Mouse (Mus musculus) lung, embryonic 14.5 days (tissue): Measurements from ENCODE around the gene C4bp. TPM values are rescaled to one million over a fixed set of nuclear protein-coding genes. Genes with fewer than 3 reads are reported as not detected.
"Not testable (repeated sequence)": the region's sequence is repeated elsewhere in the genome, so short reads cannot be mapped to it uniquely, and the experiment has no call there.

Source experiments
- ATAC-seq: fragments of 200-750 bp; cut with Nextera tagmentation; 2 replicates; pipeline ENCODE4 v1.8.0; 2017; ENCODE audit warnings: mild to moderate bottlenecking, moderate TSS enrichment, moderate library complexity; ENCODE audit not compliant: insufficient read depth
- DNase-seq: peaks from one replicate; pipeline ENCODE4 v3.0.0-alpha.2; 2015
- H3K27ac ChIP-seq: fragments of 300-500 bp; sonication (generic); 2 replicates; pipeline ENCODE4 v1.5.1; 2014; ENCODE audit warnings: low read depth, mild to moderate bottlenecking, moderate library complexity
- H3K27me3 ChIP-seq: fragments of 300-500 bp; sonication (generic); 2 replicates; pipeline ENCODE4 v1.6.1; 2014; ENCODE audit warnings: low read length, control low read depth; ENCODE audit not compliant: insufficient read depth
- H3K36me3 ChIP-seq: fragments of 300-500 bp; sonication (generic); 2 replicates; pipeline ENCODE4 v1.6.1; 2014; ENCODE audit warnings: control low read depth; ENCODE audit not compliant: insufficient read depth
- H3K4me1 ChIP-seq: fragments of 300-500 bp; sonication (generic); 2 replicates; pipeline ENCODE4 v1.6.1; 2014; ENCODE audit warnings: antibody characterized with exemption, control low read depth; ENCODE audit not compliant: insufficient read depth
- H3K4me2 ChIP-seq: fragments of 300-500 bp; sonication (generic); 2 replicates; pipeline ENCODE4 v1.6.1; 2014; ENCODE audit warnings: mild to moderate bottlenecking
- H3K4me3 ChIP-seq: fragments of 300-500 bp; sonication (generic); 2 replicates; pipeline ENCODE4 v1.5.1; 2014; ENCODE audit warnings: low read depth, low read length
- H3K9ac ChIP-seq: fragments of 300-500 bp; sonication (generic); 2 replicates; pipeline ENCODE4 v1.6.1; 2014
- H3K9me3 ChIP-seq: fragments of 300-500 bp; sonication (generic); 2 replicates; pipeline ENCODE4 v1.6.1; 2016; ENCODE audit warnings: low read depth, low read length, control low read depth
- CTCF ChIP-seq: IDR thresholded peaks from 2 replicates; pipeline ENCODE4 v1.5.1; 2016; ENCODE audit warnings: antibody characterized with exemption, low read depth
- WGBS: fragments of 180-500 bp; shearing (Covaris S2); extraction: QIAGEN DNeasy Blood & Tissue Kit; methylation state at CpG from one replicate; pipeline ENCODE4 v1.1.7; 2014; 5-methylcytosine and 5-hydroxymethylcytosine counted together
- polyA plus RNA-seq: library from polyadenylated mRNA; unstranded; fragments of >200 nt; fragmentation: Nextera tagmentation; extraction: Ambion mirVana; gene quantifications from 2 replicates; pipeline ENCODE4 v1.2.1, GENCODE M21; 2014

Gene C4bp
- polyA plus RNA-seq, 1 experiment from 2014 or later, result not detected

GRCm38 (mm10) chr1:130681656-130682413 is 20.4 kb upstream of the C4bp start:
- H3K4me3 ChIP-seq, result no peak overlapping the region
- no peak overlapping the region for H3K9ac ChIP-seq
- H3K27me3 ChIP-seq, result no peaks in the 10 kb centered on the region
- no peak overlapping the region for H3K4me2 ChIP-seq
- no peaks in the 10 kb centered on the region for H3K36me3 ChIP-seq
- 76% methylated on average over 6 of the region's 6 CpGs for WGBS
- ATAC-seq, result no peak
- H3K4me1 ChIP-seq, result no peaks in the 10 kb centered on the region
- no peaks in the 10 kb centered on the region for H3K9me3 ChIP-seq
- no peak for DNase-seq
- no peak for TF ChIP-seq CTCF
- no peak overlapping the region for H3K27ac ChIP-seq

GRCm38 (mm10) chr1:130681075-130681474 is 19.6 kb upstream of the C4bp start:
- H3K9me3 ChIP-seq, result no peaks in the 10 kb centered on the region
- H3K27me3 ChIP-seq, result no peaks in the 10 kb centered on the region
- no peak overlapping the region for H3K27ac ChIP-seq
- no peak for TF ChIP-seq CTCF
- ATAC-seq (no peak), DNase-seq (no peak)
- H3K4me3 ChIP-seq, result no peak overlapping the region
- H3K9ac ChIP-seq, result no peak overlapping the region
- H3K4me1 ChIP-seq, result no peaks in the 10 kb centered on the region
- no peaks in the 10 kb centered on the region for H3K36me3 ChIP-seq
- no peak overlapping the region for H3K4me2 ChIP-seq
- 64% methylated on average over 2 of the region's 2 CpGs for WGBS

- no peaks in the 10 kb centered on the region for H3K9me3 ChIP-seq
- H3K27me3 ChIP-seq, result no peaks in the 10 kb centered on the region
- 85% methylated on average over 2 of the region's 2 CpGs for WGBS
- no peaks in the 10 kb centered on the region for H3K36me3 ChIP-seq
- no peak for DNase-seq
- TF ChIP-seq CTCF, result no peak
- no peak for ATAC-seq
- no peak overlapping the region for H3K9ac ChIP-seq
- H3K4me1 ChIP-seq, result no peaks in the 10 kb centered on the region
- no peak overlapping the region for H3K4me2 ChIP-seq
- H3K27ac ChIP-seq, result no peak overlapping the region
- H3K4me3 ChIP-seq, result no peak overlapping the region
These were observed 17.1 kb upstream of the C4bp start for GRCm38 (mm10) chr1:130678551-130678950.

GRCm38 (mm10) chr1:130663576-130663975 is 2.1 kb upstream of the C4bp start:
- H3K9ac ChIP-seq, H3K36me3 ChIP-seq, H3K4me3 ChIP-seq, H3K9me3 ChIP-seq, H3K4me2 ChIP-seq, H3K27me3 ChIP-seq, DNase-seq, ATAC-seq, H3K4me1 ChIP-seq, H3K27ac ChIP-seq: not testable (repeated sequence)
- WGBS, result 85% methylated on average over 5 of the region's 5 CpGs

GRCm38 (mm10) chr1:130659641-130660040 is 1.8 kb downstream of the C4bp start:
- H3K9me3 ChIP-seq, DNase-seq: not testable (repeated sequence)
- WGBS, result 26% methylated on average over 5 of the region's 5 CpGs

GRCm38 (mm10) chr1:130644103-130644502 is 17.3 kb downstream of the C4bp start:
- Histone ChIP-seq H3K27ac (no peak overlapping the region), H3K4me2 (no peak overlapping the region), H3K27me3 (no peaks in the 10 kb centered on the region), H3K9me3 (no peaks in the 10 kb centered on the region), H3K4me1 (no peaks in the 10 kb centered on the region), H3K36me3 (no peaks in the 10 kb centered on the region), H3K4me3 (no peak overlapping the region), H3K9ac (no peak overlapping the region)
- ATAC-seq (no peak), DNase-seq (no peak)
- no peak for TF ChIP-seq CTCF
- WGBS, result 61% methylated on average over 4 of the region's 4 CpGs

More at GRCm38 (mm10) chr1:130659641-130660040, 1.8 kb downstream of the C4bp start:
- ATAC-seq, H3K9ac ChIP-seq, H3K4me1 ChIP-seq, H3K27me3 ChIP-seq, H3K4me2 ChIP-seq, H3K4me3 ChIP-seq, H3K36me3 ChIP-seq, H3K27ac ChIP-seq: not testable (repeated sequence)

GRCm38 (mm10) chr1:130640967-130641366 is 20.5 kb downstream of the C4bp start:
- Histone ChIP-seq H3K27me3 (no peaks in the 10 kb centered on the region), H3K27ac (no peak overlapping the region), H3K9me3 (no peaks in the 10 kb centered on the region), H3K4me2 (no peak overlapping the region), H3K4me1 (no peaks in the 10 kb centered on the region), H3K36me3 (no peaks in the 10 kb centered on the region), H3K9ac (no peak overlapping the region), H3K4me3 (no peak overlapping the region)
- no peak for DNase-seq
- no peak for TF ChIP-seq CTCF
- no peak for ATAC-seq
